Mouse (Mus musculus): ENCODE data around the gene Traf7.

DNA sequence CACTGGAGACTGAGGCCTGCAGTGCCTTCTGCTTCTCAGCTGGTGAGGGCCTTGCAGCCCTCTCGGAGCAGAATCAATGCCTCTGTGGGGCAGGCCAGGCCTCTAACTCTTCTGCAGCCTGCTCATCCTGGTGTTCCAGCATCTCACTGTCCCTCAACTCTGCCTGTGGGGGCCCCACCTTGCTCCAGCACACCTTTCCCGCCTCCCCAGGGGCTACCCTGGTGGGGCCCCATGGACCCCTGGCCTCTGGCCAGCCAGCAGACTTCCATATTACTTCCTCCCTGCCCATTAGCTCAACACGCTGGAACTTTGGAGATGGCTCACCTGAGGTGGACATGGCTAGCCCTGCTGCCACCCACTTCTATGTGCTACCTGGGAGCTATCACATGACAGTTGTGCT lies 37.4 kb upstream of the Traf7 start:
- TF ChIP-seq CTCF (IDR thresholded peaks at IDR 0.05; ENCODE audit: control insufficient read depth, insufficient read depth, low read length) (no peak), POLR2A (IDR thresholded peaks at IDR 0.05; ENCODE audit: borderline replicate concordance, control insufficient read depth, low read depth, low read length) (no peak)
